Mouse (Mus musculus) E14TG2a.4 (cell line): ENCODE results near the gene Chst11.

Experiments used
- CTCF ChIP-seq: conservative IDR thresholded peaks from 2 replicates; pipeline ENCODE4 v1.5.1; 2014; ENCODE audit warnings: low read length
- NANOG ChIP-seq: IDR thresholded peaks from 2 replicates; pipeline ENCODE4 v1.6.1; 2014; ENCODE audit warnings: borderline replicate concordance, low read length, mixed read lengths

GRCm38 (mm10) chr10:83143049-83143448 lies 157.8 kb downstream of the Chst11 start:
- no peak for TF ChIP-seq CTCF
- no peak for TF ChIP-seq NANOG
